Mouse (Mus musculus) thymus, postnatal 14 days (tissue): ENCODE measurements around the gene Gabrg1.

ENCODE experiments used
- DNase-seq: peaks from one replicate; pipeline ENCODE4 v3.0.0; 2021

The Gabrg1 gene

DNA sequence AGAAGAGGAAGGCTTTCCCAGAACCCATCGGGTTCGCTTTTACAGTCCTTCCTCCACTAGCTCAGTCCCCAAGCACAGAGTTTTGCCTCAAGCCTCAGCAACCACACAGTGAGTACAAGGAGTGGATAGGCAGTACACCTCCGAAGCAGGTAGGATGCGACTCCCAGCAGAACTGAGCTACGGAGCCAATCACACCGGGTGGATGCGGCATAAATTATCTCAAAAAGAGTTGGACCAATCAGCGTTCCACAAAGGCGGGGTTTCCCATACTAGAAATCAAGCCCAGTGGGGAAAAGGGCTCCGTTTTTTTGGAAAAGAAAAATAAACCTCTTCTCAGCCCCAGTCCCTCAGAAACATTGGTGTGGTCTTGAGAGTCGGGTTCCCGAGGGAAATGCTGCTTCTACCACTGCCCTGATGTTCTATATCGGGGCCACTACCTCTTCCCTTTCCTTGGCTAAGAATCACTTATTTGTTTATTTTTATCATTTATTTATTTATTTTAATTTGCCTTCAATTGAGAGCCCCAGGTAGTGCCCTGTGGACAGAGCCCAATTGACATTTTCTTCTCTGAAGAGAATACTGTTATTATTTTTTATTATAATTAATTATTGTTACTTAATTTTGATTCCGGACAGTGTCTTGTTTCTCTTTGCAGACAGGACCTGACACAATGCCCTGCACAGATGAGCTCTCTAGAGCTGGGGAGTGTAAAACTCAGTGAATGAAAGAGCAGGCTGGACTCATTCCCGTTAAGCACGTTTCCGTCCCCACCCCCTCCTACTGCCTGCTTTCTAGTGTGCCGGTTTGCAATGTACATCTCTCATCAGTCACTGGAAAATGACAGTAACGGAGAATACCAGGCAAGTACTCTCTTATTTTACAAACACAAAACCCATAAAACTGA lies at the start of gene Gabrg1:
Gene Gabrg1, minus strand, starts transcription at position 426 of the 904 bp plus-strand sequence.
- no peak for DNase-seq

GRCm38 (mm10) chr5:70884026-70884425 lies 41.6 kb upstream of the Gabrg1 start:
- DNase-seq = no peak

GRCm38 (mm10) chr5:70870081-70870480 lies 27.7 kb upstream of the Gabrg1 start:
- no peak for DNase-seq

DNA sequence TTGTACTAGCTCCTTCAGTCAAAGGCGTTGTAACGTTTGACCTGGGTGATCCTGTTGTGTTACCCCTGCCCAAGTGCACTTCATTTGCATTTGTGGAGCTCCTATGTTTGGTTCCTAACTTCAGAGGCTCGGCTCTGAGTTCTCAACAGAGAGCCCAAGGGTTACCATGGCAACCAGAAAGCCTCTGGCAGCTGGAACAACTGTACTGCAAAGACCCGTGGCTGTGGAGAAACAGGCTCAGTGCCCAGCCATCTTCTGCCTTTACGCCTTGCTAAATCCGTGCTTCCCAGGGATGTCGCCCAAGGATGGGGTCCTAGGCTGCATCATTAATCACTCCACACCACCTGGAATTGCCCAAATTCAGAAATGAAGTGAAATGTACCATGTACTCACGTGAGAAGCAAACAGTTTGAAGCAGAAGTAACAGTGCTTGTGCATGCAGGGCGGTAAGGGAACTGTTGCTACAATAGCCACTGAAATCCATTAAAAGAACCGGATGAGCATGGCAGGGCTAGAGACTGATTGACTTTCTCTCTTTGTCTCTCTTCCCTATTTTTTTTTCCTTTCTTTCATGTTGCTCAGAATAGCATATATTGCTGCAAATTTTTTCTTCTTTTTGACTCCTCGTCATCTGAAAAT lies 798 bp upstream of the Gabrg1 start:
- DNase-seq = no peak

DNA sequence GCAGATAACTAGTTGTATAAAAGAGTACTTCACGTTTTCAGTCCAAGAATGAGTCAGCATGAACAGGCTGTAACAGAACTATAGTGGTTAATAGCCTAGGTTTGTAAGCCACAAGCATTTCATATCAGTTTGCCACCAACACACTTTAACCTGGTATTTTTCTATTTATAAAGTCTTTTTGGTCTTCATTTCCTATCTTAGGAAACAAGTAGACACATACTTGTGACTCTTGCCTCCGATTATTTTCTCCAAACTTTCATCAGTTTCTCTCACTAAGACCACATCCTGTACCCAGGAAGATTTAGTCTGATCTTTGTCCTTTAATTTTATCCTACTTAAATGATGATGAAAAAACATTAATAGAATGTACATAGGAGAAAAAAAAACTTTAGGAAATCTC lies 23.7 kb downstream of the Gabrg1 start:
- DNase-seq = no peak

GRCm38 (mm10) chr5:70736156-70736555 lies 106.3 kb downstream of the Gabrg1 start:
- DNase-seq = no peak

DNA sequence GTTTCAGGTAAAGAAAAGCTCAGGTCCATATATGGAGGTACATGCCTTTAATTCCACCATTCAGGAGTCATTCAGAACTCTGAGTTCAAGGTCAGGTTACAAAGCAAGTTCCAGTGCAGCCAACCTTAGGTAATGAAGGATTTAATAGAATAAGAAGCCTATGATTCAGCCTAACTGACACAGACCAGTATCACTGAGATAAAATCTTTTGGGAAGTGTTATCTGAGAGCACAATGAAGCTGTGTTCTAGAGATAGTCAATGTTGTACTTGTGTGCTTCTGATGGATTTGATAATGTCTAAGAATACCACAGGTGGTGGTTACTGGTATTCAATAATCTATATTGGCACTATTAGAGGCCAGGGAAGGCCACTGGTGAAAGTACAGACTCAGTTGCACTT lies 138.1 kb downstream of the Gabrg1 start:
- DNase-seq = no peak
